Mouse (Mus musculus) E14TG2a.4 (cell line): ENCODE measurements at regions not wholly inside any gene's neighbourhood (a gene's known extent, or its start where the extent isn't known, plus 50 kb on each side); places are given as distances from the start of the nearest gene placed in this dataset.

Experiments
- H3K27me3 ChIP-seq: 2 replicates; pipeline ENCODE4 v1.6.1; 2014; ENCODE audit warnings: low read length, control low read depth; ENCODE audit not compliant: insufficient read depth
- H3K36me3 ChIP-seq: 2 replicates; pipeline ENCODE4 v1.6.1; 2014; ENCODE audit warnings: low read length, control low read depth; ENCODE audit not compliant: insufficient read depth
- H3K4me1 ChIP-seq: replicated peaks from 2 replicates; pipeline ENCODE4 v1.6.1; 2014; ENCODE audit warnings: low read depth, low read length, control low read depth
- H3K4me3 ChIP-seq: replicated peaks from 2 replicates; pipeline ENCODE4 v1.5.1; 2014; ENCODE audit warnings: mild to moderate bottlenecking, low read length
- H3K9me3 ChIP-seq: 2 replicates; pipeline ENCODE4 v1.6.1; 2014; ENCODE audit warnings: low read length, control low read depth
- CTCF ChIP-seq: conservative IDR thresholded peaks from 2 replicates; pipeline ENCODE4 v1.5.1; 2014; ENCODE audit warnings: low read length
- NANOG ChIP-seq: IDR thresholded peaks from 2 replicates; pipeline ENCODE4 v1.6.1; 2014; ENCODE audit warnings: borderline replicate concordance, low read length, mixed read lengths
- POU5F1 ChIP-seq: IDR thresholded peaks from 2 replicates; pipeline ENCODE4 v1.6.1; 2014; ENCODE audit warnings: low read length, borderline replicate concordance

DNA sequence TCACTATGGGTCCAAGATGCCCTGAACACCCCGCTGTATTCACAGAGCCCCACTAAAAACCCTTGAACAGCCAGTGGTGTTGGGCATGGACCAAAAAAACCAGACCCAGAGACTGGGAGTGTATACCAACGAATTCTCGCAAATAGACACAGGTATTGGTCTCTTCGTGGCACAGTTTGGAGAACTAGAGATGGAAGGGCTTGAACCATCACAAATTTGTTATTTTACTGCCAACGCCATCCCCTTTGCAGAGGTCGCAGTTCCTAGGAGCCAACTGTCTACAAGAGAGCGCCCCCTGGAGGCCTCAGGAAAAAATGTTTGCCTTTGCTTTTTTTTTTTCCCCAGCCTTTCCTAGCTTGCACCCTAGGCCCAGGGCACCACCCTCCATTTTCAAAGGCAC lies 99.1 kb downstream of the Edn3 start:
- peaks cover 10% of the 10 kb centered on the region for H3K27me3 ChIP-seq
- H3K4me3 ChIP-seq = no peak overlapping the region
- H3K36me3 ChIP-seq = no peaks in the 10 kb centered on the region
- TF ChIP-seq CTCF (peak; percentile 87), NANOG (no peak)
- H3K9me3 ChIP-seq = peaks cover 3% of the 10 kb centered on the region; the same call in 1 of the 2 replicates
- H3K4me1 ChIP-seq = 0 out of 2 replicates have a peak, but pooled peaks cover 6% of the 10 kb centered on the region

DNA sequence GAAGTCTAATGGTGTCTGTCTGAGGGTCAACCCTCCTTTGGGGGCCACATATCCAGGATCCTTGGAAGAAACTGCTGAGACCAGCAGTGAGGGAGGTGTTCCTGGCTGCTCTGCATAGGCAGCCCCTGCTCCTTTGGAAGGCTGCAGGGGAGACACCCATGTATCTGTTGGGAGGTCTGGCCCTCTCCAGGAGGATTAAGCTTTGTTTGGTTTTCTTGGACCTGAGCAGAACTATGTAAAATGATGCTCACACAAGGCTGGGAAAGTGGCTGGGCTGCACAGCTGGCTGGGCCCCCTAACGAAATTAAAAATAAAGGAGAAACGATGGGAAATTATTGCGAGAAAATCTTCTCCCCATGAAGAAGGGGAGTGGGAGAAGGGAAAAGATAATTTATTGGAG lies 104.2 kb downstream of the Edn3 start:
- Histone ChIP-seq H3K4me1 (peaks cover 6% of the 10 kb centered on the region; the same call in 1 of the 2 replicates), H3K4me3 (no peak overlapping the region), H3K36me3 (no peaks in the 10 kb centered on the region), H3K27me3 (no peaks in the 10 kb centered on the region), H3K9me3 (peaks cover 6% of the 10 kb centered on the region; the same call in 1 of the 2 replicates)
- no peak for TF ChIP-seq CTCF
- no peak for TF ChIP-seq NANOG
- no peak for TF ChIP-seq POU5F1

DNA sequence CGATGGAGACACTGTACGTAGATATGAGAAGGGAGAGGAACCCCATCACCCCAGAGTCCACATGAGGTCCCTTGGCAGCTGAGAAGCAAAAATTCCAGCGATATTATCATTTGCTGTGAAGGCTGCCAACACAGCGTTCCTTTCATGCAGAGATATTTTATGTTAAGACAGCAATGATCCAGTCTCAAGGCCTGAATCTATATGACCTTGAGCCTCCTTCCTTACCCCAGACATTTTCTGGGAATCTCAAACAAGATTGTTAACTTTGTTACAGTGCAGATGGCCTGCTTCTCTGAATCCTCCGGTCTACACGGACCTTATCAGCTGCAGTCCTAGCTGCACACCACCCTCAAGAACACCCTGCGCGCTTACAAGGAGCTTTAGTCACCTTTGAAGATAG lies 106.1 kb downstream of the Edn3 start:
- no peaks in the 10 kb centered on the region for H3K36me3 ChIP-seq
- TF ChIP-seq POU5F1 = no peak
- no peak for TF ChIP-seq NANOG
- TF ChIP-seq CTCF = no peak
- peaks cover 10% of the 10 kb centered on the region; the same call in 1 of the 2 replicates for H3K4me1 ChIP-seq
- no peak overlapping the region for H3K4me3 ChIP-seq
- H3K27me3 ChIP-seq = no peaks in the 10 kb centered on the region
- H3K9me3 ChIP-seq = peaks cover 6% of the 10 kb centered on the region; the same call in 1 of the 2 replicates

- Histone ChIP-seq H3K9me3 (peaks cover 6% of the 10 kb centered on the region; the same call in 1 of the 2 replicates), H3K4me1 (peaks cover 10% of the 10 kb centered on the region; the same call in 1 of the 2 replicates), H3K4me3 (no peak overlapping the region), H3K27me3 (peaks cover 4% of the 10 kb centered on the region; the same call in 1 of the 2 replicates), H3K36me3 (no peaks in the 10 kb centered on the region)
- no peak for TF ChIP-seq POU5F1
Measured at GRCm38 (mm10) chr2:174867397-174867796, 107.0 kb downstream of the Edn3 start.

- Histone ChIP-seq H3K36me3 (no peaks in the 10 kb centered on the region), H3K4me1 (peaks cover 10% of the 10 kb centered on the region; the same call in 1 of the 2 replicates), H3K9me3 (peaks cover 6% of the 10 kb centered on the region; the same call in 1 of the 2 replicates), H3K27me3 (peaks cover 4% of the 10 kb centered on the region; the same call in 1 of the 2 replicates), H3K4me3 (no peak overlapping the region)
- TF ChIP-seq CTCF = no peak
- TF ChIP-seq NANOG = no peak
- no peak for TF ChIP-seq POU5F1
Measured at GRCm38 (mm10) chr2:174868186-174868585, 107.8 kb downstream of the Edn3 start.

DNA sequence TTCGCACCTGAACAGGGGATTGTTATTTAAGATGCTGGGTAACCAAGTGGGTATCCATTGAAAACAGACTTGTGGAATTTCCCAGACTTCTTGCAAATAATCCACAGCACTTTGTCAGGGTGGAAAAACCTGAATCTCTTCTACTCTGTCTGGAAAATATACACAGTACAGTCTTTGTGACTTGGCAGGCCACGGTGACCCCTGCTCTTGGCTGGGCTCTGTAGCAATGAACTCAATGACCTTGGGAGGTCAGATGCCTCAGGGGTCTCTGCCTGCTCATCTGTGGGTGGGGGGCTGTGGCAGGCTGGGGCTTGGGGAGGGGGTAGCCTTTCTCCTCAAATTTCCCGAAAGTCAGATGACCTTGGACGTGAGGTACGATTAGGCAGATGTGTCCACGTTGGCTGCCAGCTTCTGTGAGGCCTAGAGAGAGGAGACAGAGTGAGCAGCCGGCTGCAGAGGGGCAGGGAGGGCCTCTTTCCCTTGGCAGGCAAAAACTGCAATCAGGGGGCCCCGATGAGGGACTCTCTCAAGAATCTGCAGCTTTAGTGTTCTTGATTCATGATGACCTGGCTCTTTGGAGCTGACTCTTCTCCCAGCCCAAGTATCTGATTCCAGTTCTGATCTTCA lies 108.4 kb downstream of the Edn3 start:
- peaks cover 6% of the 10 kb centered on the region; the same call in 1 of the 2 replicates for H3K9me3 ChIP-seq
- peaks cover 10% of the 10 kb centered on the region; the same call in 1 of the 2 replicates for H3K4me1 ChIP-seq
- H3K27me3 ChIP-seq = peaks cover 4% of the 10 kb centered on the region; the same call in 1 of the 2 replicates
- no peak for TF ChIP-seq POU5F1
- no peak overlapping the region for H3K4me3 ChIP-seq
- no peaks in the 10 kb centered on the region for H3K36me3 ChIP-seq

GRCm38 (mm10) chr2:174870284-174870683 lies 109.9 kb downstream of the Edn3 start:
- Histone ChIP-seq H3K36me3 (no peaks in the 10 kb centered on the region), H3K4me3 (no peak overlapping the region), H3K9me3 (0 out of 2 replicates have a peak, but pooled peaks cover under 1% of the 10 kb centered on the region), H3K27me3 (peaks cover 4% of the 10 kb centered on the region; the same call in 1 of the 2 replicates), H3K4me1 (peaks cover 10% of the 10 kb centered on the region; the same call in 1 of the 2 replicates)
- TF ChIP-seq POU5F1 (no peak), CTCF (peak; percentile 33)

- peaks cover 4% of the 10 kb centered on the region; the same call in 1 of the 2 replicates for H3K27me3 ChIP-seq
- H3K36me3 ChIP-seq = no peaks in the 10 kb centered on the region
- TF ChIP-seq NANOG = no peak
- no peak for TF ChIP-seq POU5F1
- no peak for TF ChIP-seq CTCF
- no peak overlapping the region for H3K4me3 ChIP-seq
- peaks cover 10% of the 10 kb centered on the region; the same call in 1 of the 2 replicates for H3K4me1 ChIP-seq
- no peaks in the 10 kb centered on the region for H3K9me3 ChIP-seq
Measured at GRCm38 (mm10) chr2:174871225-174871624, 110.8 kb downstream of the Edn3 start.

- H3K27me3 ChIP-seq = peaks cover 4% of the 10 kb centered on the region; the same call in 1 of the 2 replicates
- no peaks in the 10 kb centered on the region for H3K9me3 ChIP-seq
- H3K4me1 ChIP-seq = peaks cover 10% of the 10 kb centered on the region; the same call in 1 of the 2 replicates
- no peak overlapping the region for H3K4me3 ChIP-seq
- H3K36me3 ChIP-seq = no peaks in the 10 kb centered on the region
- TF ChIP-seq NANOG (no peak), CTCF (no peak), POU5F1 (no peak)
Measured at GRCm38 (mm10) chr2:174871844-174872243, 111.4 kb downstream of the Edn3 start.
